Mouse (Mus musculus): ENCODE results near the gene Nwd1. TPM values are rescaled to one million over a fixed set of nuclear protein-coding genes. Genes with fewer than 3 reads are reported as not detected.

Gene Nwd1
- polyA plus RNA-seq, 1 experiment from 2014 or later, result 0.14 TPM

DNA sequence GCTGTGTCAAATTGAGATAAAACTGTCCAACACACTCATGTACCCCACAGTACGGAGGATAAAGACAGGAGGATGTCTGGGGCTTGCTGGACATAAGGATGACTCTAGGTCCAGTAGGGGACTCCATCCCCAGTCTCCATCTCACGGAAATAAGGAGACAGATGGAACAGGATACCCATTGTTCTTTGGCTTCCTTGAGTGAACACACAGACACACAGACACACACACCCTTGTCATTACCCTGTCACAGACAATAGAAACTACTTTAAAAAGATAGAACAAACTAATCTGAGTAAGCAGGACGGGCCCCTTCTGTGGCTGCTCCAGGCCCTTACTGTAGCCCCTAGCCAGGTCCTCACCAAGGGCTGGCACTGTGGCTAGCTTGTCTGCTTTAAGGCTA lies 105.8 kb downstream of the Nwd1 start:
- no peak for ATAC-seq (ENCODE audit: insufficient number of reproducible peaks, insufficient read depth, low FRiP score, low read depth)
- peaks cover 81% of the 10 kb centered on the region for H3K36me3 ChIP-seq (ENCODE audit: control insufficient read depth, insufficient read depth, low read length)
- H3K9ac ChIP-seq (replicated peaks; ENCODE audit: low read depth, low read length), result no peak overlapping the region
- H3K4me2 ChIP-seq (replicated peaks; ENCODE audit: low read depth, low read length), result no peak overlapping the region
- H3K4me3 ChIP-seq (ENCODE audit: low read depth, low read length), result no peak overlapping the region
- no peaks in the 10 kb centered on the region for H3K27me3 ChIP-seq (ENCODE audit: control insufficient read depth, insufficient read depth, low read length)
- no peaks in the 10 kb centered on the region for H3K9me3 ChIP-seq (ENCODE audit: control insufficient read depth, low read depth, low read length)
- no peaks in the 10 kb centered on the region for H3K4me1 ChIP-seq (ENCODE audit: control insufficient read depth, insufficient read depth, low read length)
- no peak overlapping the region for H3K27ac ChIP-seq (ENCODE audit: low read length)
- WGBS, result 80% methylated on average over 3 of the region's 3 CpGs

DNA sequence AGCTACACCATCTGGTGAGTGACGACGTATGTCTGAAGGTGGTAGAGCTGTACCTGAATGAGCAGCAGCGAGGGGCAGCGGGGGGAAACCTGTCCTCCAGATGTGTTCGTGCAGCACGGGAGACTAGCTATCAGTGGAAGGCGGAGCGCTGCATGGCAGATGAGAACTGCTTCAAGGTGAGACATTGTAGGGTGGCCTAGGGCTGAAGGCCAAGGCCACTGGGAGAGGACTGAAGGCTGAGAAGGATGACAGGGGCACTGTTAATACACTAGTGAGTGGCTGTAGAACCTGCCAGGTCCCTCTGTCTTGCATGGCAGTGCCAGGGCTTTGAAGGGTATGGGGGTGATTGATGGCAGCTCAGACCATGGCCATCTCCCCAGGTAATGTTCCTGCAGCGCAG lies 106.7 kb downstream of the Nwd1 start:
- H3K4me1 ChIP-seq (ENCODE audit: control insufficient read depth, insufficient read depth, low read length), result no peaks in the 10 kb centered on the region
- H3K27ac ChIP-seq (ENCODE audit: low read length), result no peak overlapping the region
- no peak overlapping the region for H3K4me3 ChIP-seq (ENCODE audit: low read depth, low read length)
- no peak overlapping the region for H3K9ac ChIP-seq (replicated peaks; ENCODE audit: low read depth, low read length)
- WGBS, result 97% methylated on average over 9 of the region's 9 CpGs
- no peak for ATAC-seq (ENCODE audit: insufficient number of reproducible peaks, insufficient read depth, low FRiP score, low read depth)
- peaks cover 78% of the 10 kb centered on the region for H3K36me3 ChIP-seq (ENCODE audit: control insufficient read depth, insufficient read depth, low read length)
- H3K27me3 ChIP-seq (ENCODE audit: control insufficient read depth, insufficient read depth, low read length), result no peaks in the 10 kb centered on the region
- H3K9me3 ChIP-seq (ENCODE audit: control insufficient read depth, low read depth, low read length), result no peaks in the 10 kb centered on the region
- no peak overlapping the region for H3K4me2 ChIP-seq (replicated peaks; ENCODE audit: low read depth, low read length)

DNA sequence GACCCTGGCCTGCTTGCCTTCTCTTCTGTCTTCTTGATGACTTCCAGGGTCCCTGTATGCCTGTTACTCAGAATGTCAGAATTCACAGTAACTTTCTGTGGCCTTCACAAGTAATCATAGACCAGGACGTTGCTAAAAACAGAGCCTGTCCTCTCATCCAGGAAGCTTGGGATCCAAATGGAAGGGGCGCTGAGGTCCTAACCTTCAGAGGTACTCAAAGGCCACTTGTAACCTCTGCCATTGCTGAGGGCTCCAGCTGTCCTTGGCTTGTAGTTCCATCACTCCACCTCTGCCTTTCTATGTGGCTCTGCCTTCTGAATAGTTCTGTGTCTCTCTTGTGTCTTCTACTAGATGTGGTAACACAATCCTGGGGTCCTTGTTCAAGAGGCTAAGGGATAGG lies 107.3 kb downstream of the Nwd1 start:
- Histone ChIP-seq H3K9ac (replicated peaks; ENCODE audit: low read depth, low read length) (no peak overlapping the region), H3K4me2 (replicated peaks; ENCODE audit: low read depth, low read length) (no peak overlapping the region), H3K27me3 (ENCODE audit: control insufficient read depth, insufficient read depth, low read length) (no peaks in the 10 kb centered on the region), H3K4me1 (ENCODE audit: control insufficient read depth, insufficient read depth, low read length) (no peaks in the 10 kb centered on the region), H3K9me3 (ENCODE audit: control insufficient read depth, low read depth, low read length) (no peaks in the 10 kb centered on the region), H3K27ac (ENCODE audit: low read length) (no peak overlapping the region), H3K36me3 (ENCODE audit: control insufficient read depth, insufficient read depth, low read length) (peaks cover 75% of the 10 kb centered on the region), H3K4me3 (ENCODE audit: low read depth, low read length) (no peak overlapping the region)
- no peak for ATAC-seq (ENCODE audit: insufficient number of reproducible peaks, insufficient read depth, low FRiP score, low read depth)
- WGBS, result 94% methylated on average over 2 of the region's 2 CpGs

DNA sequence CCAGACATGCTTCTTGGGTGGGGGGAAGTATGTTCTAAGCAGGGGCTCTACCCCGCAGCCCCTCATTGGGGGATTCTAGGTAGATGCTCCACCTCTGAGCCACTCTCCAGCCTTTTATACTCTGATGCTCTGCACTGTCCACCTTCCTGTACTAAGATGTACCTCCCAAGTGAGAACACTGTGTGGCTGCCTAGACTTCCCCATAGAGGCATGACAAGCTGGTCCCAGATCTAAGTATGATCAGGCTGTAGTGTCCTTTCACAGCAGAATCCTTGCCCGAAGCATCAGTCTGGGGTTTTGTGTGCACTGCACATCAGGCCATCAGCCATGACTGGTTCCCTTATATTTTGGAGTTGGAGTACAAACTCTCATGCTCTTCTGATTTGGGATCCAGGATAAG lies 109.5 kb downstream of the Nwd1 start:
- Histone ChIP-seq H3K4me3 (ENCODE audit: low read depth, low read length) (no peak overlapping the region), H3K27ac (ENCODE audit: low read length) (no peak overlapping the region), H3K4me2 (replicated peaks; ENCODE audit: low read depth, low read length) (no peak overlapping the region), H3K36me3 (ENCODE audit: control insufficient read depth, insufficient read depth, low read length) (peaks cover 54% of the 10 kb centered on the region), H3K4me1 (ENCODE audit: control insufficient read depth, insufficient read depth, low read length) (no peaks in the 10 kb centered on the region), H3K27me3 (ENCODE audit: control insufficient read depth, insufficient read depth, low read length) (no peaks in the 10 kb centered on the region), H3K9me3 (ENCODE audit: control insufficient read depth, low read depth, low read length) (no peaks in the 10 kb centered on the region), H3K9ac (replicated peaks; ENCODE audit: low read depth, low read length) (no peak overlapping the region)
- WGBS, result 100% methylated on average over 2 of the region's 2 CpGs
- ATAC-seq (ENCODE audit: insufficient number of reproducible peaks, insufficient read depth, low FRiP score, low read depth), result no peak

DNA sequence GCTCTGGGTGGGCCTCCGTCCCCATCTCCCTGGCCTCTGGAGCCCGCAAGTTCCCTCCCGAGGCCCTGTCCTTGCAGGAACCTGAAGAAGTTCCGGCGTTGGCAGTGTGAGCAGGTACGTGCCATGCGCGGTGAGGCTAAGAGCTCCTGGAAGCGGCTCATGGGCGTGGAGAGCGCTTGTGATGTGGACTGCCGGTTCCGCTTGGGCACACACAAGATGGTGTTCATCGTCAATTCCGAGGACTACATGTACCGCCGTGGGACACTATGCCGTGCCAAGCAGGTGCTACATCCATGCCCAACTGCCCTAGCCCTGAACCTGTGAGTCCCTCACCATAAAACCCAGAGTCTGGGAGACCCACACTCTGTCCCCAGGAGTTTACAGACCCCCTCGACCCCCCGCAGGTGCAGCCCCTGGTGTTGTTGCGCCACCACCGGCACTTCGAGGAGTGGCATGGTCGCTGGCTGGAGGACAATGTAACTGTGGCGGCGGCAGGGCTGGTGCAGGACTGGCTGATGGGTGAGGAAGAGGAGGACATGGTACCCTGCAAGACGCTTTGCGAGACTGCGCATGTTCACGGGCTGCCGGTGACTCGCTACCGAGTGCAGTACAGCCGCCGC lies 110.4 kb downstream of the Nwd1 start:
- Histone ChIP-seq H3K4me3 (ENCODE audit: low read depth, low read length) (no peak overlapping the region), H3K36me3 (ENCODE audit: control insufficient read depth, insufficient read depth, low read length) (peaks cover 50% of the 10 kb centered on the region)

DNA sequence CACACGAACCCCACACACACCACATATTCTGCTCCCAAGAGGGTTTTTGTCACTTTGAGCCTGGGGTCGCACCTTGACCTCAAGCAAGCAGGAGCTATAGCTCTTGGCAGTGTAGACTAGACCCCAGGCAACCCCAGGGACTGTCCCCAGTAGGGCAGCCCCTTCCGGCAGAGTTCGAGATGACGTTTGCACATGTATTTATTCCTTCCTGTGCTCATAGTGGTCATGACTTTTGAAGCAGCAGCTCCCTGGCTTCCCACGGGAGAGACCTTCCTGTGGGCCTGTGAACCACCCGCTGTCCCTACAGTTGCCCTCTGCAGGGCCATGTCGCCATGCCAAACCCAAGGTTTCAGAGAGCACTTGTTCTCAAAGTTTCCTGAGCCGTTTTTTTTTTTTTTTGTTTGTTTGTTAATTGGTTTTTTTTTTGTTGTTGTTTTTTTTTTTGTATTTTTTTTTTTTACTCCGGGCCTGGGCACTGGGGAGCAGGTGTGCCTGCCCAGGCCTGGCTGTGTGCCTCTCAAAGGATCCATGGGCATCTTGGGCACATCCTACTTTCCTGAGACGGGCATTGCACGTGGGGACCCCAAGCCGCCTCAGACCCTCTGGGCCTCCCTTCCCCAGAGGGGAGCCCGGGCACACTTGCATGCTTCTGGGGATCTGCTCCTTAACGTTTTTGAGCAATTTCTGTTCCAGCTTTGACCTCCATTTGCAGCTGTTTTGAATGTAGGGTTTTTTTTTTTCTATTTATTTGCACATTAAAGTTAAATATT lies 111.1 kb downstream of the Nwd1 start:
- H3K4me2 ChIP-seq (replicated peaks; ENCODE audit: low read depth, low read length), result no peak overlapping the region
- ATAC-seq (ENCODE audit: insufficient number of reproducible peaks, insufficient read depth, low FRiP score, low read depth), result no peak
- no peaks in the 10 kb centered on the region for H3K27me3 ChIP-seq (ENCODE audit: control insufficient read depth, insufficient read depth, low read length)
- no peak overlapping the region for H3K4me3 ChIP-seq (ENCODE audit: low read depth, low read length)
- H3K9me3 ChIP-seq (ENCODE audit: control insufficient read depth, low read depth, low read length), result no peaks in the 10 kb centered on the region
- no peak overlapping the region for H3K9ac ChIP-seq (replicated peaks; ENCODE audit: low read depth, low read length)
- 91% methylated on average over 15 of the region's 15 CpGs for WGBS
- no peaks in the 10 kb centered on the region for H3K4me1 ChIP-seq (ENCODE audit: control insufficient read depth, insufficient read depth, low read length)
- no peak overlapping the region for H3K27ac ChIP-seq (ENCODE audit: low read length)
- peaks cover 44% of the 10 kb centered on the region for H3K36me3 ChIP-seq (ENCODE audit: control insufficient read depth, insufficient read depth, low read length)

More for the DNA sequence above, 110.4 kb downstream of the Nwd1 start:
- no peak overlapping the region for H3K4me2 ChIP-seq (replicated peaks; ENCODE audit: low read depth, low read length)
- H3K4me1 ChIP-seq (ENCODE audit: control insufficient read depth, insufficient read depth, low read length), result no peaks in the 10 kb centered on the region
- 95% methylated on average over 35 of the region's 35 CpGs for WGBS
- H3K27me3 ChIP-seq (ENCODE audit: control insufficient read depth, insufficient read depth, low read length), result no peaks in the 10 kb centered on the region
- no peak overlapping the region for H3K9ac ChIP-seq (replicated peaks; ENCODE audit: low read depth, low read length)
- ATAC-seq (ENCODE audit: insufficient number of reproducible peaks, insufficient read depth, low FRiP score, low read depth), result no peak; the same call in 1 of the 2 replicates
- no peak overlapping the region for H3K27ac ChIP-seq (ENCODE audit: low read length)
- H3K9me3 ChIP-seq (ENCODE audit: control insufficient read depth, low read depth, low read length), result no peaks in the 10 kb centered on the region

DNA sequence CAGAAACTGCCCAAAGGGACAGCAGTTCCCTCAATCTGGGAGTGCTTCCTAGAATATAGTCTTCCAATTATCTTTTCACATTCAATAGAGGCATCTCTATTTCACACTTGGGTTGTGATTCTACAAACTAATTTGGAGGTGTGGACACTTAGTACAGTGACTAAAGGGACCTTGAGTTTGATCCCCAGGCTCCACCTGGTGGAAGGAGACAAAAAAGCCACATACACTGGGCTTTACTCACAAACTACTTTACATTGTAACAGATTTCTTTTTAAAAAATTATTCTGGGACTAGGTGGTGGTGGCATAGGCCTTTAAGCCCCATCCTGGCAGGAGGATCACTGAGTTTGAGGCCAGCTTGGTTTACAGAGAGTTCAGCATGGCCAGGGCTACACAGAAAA lies 111.8 kb downstream of the Nwd1 start:
- no peak for ATAC-seq (ENCODE audit: insufficient number of reproducible peaks, insufficient read depth, low FRiP score, low read depth)
- Histone ChIP-seq H3K27me3 (ENCODE audit: control insufficient read depth, insufficient read depth, low read length) (no peaks in the 10 kb centered on the region), H3K36me3 (ENCODE audit: control insufficient read depth, insufficient read depth, low read length) (peaks cover 37% of the 10 kb centered on the region), H3K4me3 (ENCODE audit: low read depth, low read length) (no peak overlapping the region), H3K4me2 (replicated peaks; ENCODE audit: low read depth, low read length) (no peak overlapping the region), H3K4me1 (ENCODE audit: control insufficient read depth, insufficient read depth, low read length) (no peaks in the 10 kb centered on the region), H3K9ac (replicated peaks; ENCODE audit: low read depth, low read length) (no peak overlapping the region), H3K9me3 (ENCODE audit: control insufficient read depth, low read depth, low read length) (no peaks in the 10 kb centered on the region), H3K27ac (ENCODE audit: low read length) (no peak overlapping the region)

DNA sequence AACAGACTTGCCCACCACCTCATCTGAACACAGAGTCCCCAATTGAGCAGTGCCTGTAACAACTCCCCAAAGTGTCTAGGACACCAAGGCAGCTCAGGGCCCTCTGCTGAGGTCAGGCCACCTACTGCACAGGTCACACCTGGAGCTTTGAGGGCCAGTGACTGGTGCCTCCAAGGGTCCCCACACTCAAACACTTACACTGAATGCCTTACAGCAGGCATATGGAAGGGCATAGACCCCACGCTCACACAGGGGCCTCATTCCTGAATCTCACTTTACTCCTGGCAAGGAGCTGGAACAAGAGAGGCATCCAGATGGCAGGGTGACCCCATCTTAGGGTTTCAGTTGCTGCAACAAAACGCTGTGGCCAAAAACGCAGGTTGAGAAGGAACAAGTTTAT lies 113.7 kb downstream of the Nwd1 start:
- no peak overlapping the region for H3K27ac ChIP-seq (ENCODE audit: low read length)
- 90% methylated on average over 3 of the region's 3 CpGs for WGBS
- no peak for ATAC-seq (ENCODE audit: insufficient number of reproducible peaks, insufficient read depth, low FRiP score, low read depth)

More for the DNA sequence above, 113.7 kb downstream of the Nwd1 start:
- H3K9me3 ChIP-seq (ENCODE audit: control insufficient read depth, low read depth, low read length), result no peaks in the 10 kb centered on the region
- no peaks in the 10 kb centered on the region for H3K4me1 ChIP-seq (ENCODE audit: control insufficient read depth, insufficient read depth, low read length)
- H3K4me3 ChIP-seq (ENCODE audit: low read depth, low read length), result no peak overlapping the region
- H3K9ac ChIP-seq (replicated peaks; ENCODE audit: low read depth, low read length), result no peak overlapping the region
- no peak overlapping the region for H3K4me2 ChIP-seq (replicated peaks; ENCODE audit: low read depth, low read length)
- H3K36me3 ChIP-seq (ENCODE audit: control insufficient read depth, insufficient read depth, low read length), result peaks cover 29% of the 10 kb centered on the region
- no peaks in the 10 kb centered on the region for H3K27me3 ChIP-seq (ENCODE audit: control insufficient read depth, insufficient read depth, low read length)
